Mouse (Mus musculus) liver, embryonic 11.5 days (tissue): ENCODE data around the gene Parn. TPM values are rescaled to one million over a fixed set of nuclear protein-coding genes. Genes with fewer than 3 reads are reported as not detected.

Experiments used
- ATAC-seq: fragments of 200-750 bp; cut with Nextera tagmentation; replicated peaks from 2 replicates; pipeline ENCODE4 v1.8.0; 2017; ENCODE audit warnings: moderate number of reproducible peaks, mild to moderate bottlenecking, moderate TSS enrichment, moderate library complexity; ENCODE audit not compliant: low FRiP score
- DNase-seq: peaks from one replicate; pipeline ENCODE4 v3.0.0-alpha.2; 2017; ENCODE audit warnings: low spot score
- H3K27ac ChIP-seq: fragments of 300-500 bp; sonication (generic); 2 replicates; pipeline ENCODE4 v1.5.1; 2014; ENCODE audit warnings: mild to moderate bottlenecking, low read depth, low read length, control low read depth
- H3K27me3 ChIP-seq: fragments of 300-500 bp; sonication (generic); replicated peaks from 2 replicates; pipeline ENCODE4 v1.6.1; 2014; ENCODE audit warnings: low read length, mixed read lengths; ENCODE audit not compliant: control insufficient read depth, insufficient read depth
- H3K36me3 ChIP-seq: fragments of 300-500 bp; sonication (generic); 2 replicates; pipeline ENCODE4 v1.6.1; 2014; ENCODE audit warnings: mild to moderate bottlenecking, low read length, moderate library complexity, mixed read lengths; ENCODE audit not compliant: control insufficient read depth, insufficient read depth
- H3K4me1 ChIP-seq: fragments of 300-500 bp; sonication (generic); replicated peaks from 2 replicates; pipeline ENCODE4 v1.6.1; 2014; ENCODE audit warnings: low read length, mixed read lengths; ENCODE audit not compliant: control insufficient read depth, insufficient read depth
- H3K4me2 ChIP-seq: fragments of 300-500 bp; sonication (generic); 2 replicates; pipeline ENCODE4 v1.6.1; 2014; ENCODE audit warnings: mild to moderate bottlenecking, control low read depth, moderate library complexity
- H3K4me3 ChIP-seq: fragments of 300-500 bp; sonication (generic); 2 replicates; pipeline ENCODE4 v1.5.1; 2014; ENCODE audit warnings: low read depth, low read length, control low read depth
- H3K9ac ChIP-seq: fragments of 300-500 bp; sonication (generic); 2 replicates; pipeline ENCODE4 v1.6.1; 2014; ENCODE audit warnings: low read depth, low read length, control low read depth
- H3K9me3 ChIP-seq: fragments of 300-500 bp; sonication (generic); 2 replicates; pipeline ENCODE4 v1.6.1; 2016; ENCODE audit warnings: low read length, inconsistent platforms, mixed read lengths; ENCODE audit not compliant: control insufficient read depth
- WGBS: fragments of 180-500 bp; shearing (Covaris S2); extraction: QIAGEN DNeasy Blood & Tissue Kit; methylation state at CpG from one replicate; pipeline ENCODE4 v1.1.7; 2014; 5-methylcytosine and 5-hydroxymethylcytosine counted together
- polyA plus RNA-seq: library from polyadenylated mRNA; unstranded; fragments of >200 nt; fragmentation: Nextera tagmentation; extraction: Ambion mirVana; gene quantifications from 2 replicates; pipeline ENCODE4 v1.2.1, GENCODE M21; 2014

The Parn gene
- polyA plus RNA-seq, 1 experiment from 2014 or later = 43.9 TPM

GRCm38 (mm10) chr16:13612571-13612970 is 55.4 kb downstream of the Parn start:
- ATAC-seq = no peak
- Histone ChIP-seq H3K27ac (no peak overlapping the region), H3K36me3 (no peaks in the 10 kb centered on the region), H3K4me1 (no peaks in the 10 kb centered on the region), H3K4me2 (no peak overlapping the region), H3K9ac (no peak overlapping the region), H3K9me3 (no peaks in the 10 kb centered on the region), H3K27me3 (no peaks in the 10 kb centered on the region), H3K4me3 (no peak overlapping the region)
- 85% methylated on average over 5 of the region's 5 CpGs for WGBS
- no peak for DNase-seq

GRCm38 (mm10) chr16:13612058-13612457 is 55.9 kb downstream of the Parn start:
- Histone ChIP-seq H3K36me3 (no peaks in the 10 kb centered on the region), H3K4me1 (no peaks in the 10 kb centered on the region), H3K4me2 (no peak overlapping the region), H3K27me3 (no peaks in the 10 kb centered on the region), H3K9me3 (no peaks in the 10 kb centered on the region), H3K4me3 (no peak overlapping the region), H3K27ac (no peak overlapping the region), H3K9ac (no peak overlapping the region)
- ATAC-seq (no peak), DNase-seq (no peak)
- WGBS = 78% methylated on average over 6 of the region's 6 CpGs

- H3K27ac ChIP-seq = no peak overlapping the region
- no peak overlapping the region for H3K9ac ChIP-seq
- DNase-seq = no peak
- H3K4me3 ChIP-seq = no peak overlapping the region
- H3K4me2 ChIP-seq = no peak overlapping the region
- H3K4me1 ChIP-seq = no peaks in the 10 kb centered on the region
- no peak for ATAC-seq
- no peaks in the 10 kb centered on the region for H3K9me3 ChIP-seq
- H3K36me3 ChIP-seq = no peaks in the 10 kb centered on the region
- H3K27me3 ChIP-seq = no peaks in the 10 kb centered on the region
These were observed 56.6 kb downstream of the Parn start for GRCm38 (mm10) chr16:13611399-13611798.

DNA sequence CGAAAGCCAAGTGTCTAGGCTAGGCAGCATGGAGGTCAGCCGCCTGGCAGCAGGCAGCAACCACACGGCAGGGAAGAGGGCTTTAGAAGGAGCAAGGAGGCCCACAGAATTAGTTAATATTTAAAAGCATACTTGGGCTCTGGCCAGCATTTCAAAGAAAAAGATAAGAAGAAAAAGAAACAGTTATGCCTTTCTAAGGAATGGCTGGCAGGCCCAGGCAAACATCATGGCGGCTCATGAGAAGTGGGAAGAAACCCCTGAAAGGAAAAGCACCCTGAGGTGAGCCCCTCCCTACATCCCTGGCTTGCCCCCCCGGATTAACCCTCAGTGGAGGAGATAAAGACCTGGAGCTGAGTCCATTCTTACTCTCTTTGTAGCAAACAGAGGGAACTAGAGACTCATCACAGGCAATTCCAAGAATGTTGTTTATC is 57.0 kb downstream of the Parn start:
- DNase-seq = no peak
- no peaks in the 10 kb centered on the region for H3K4me1 ChIP-seq
- H3K9ac ChIP-seq = no peak overlapping the region
- WGBS = 66% methylated on average over 5 of the region's 5 CpGs
- H3K27me3 ChIP-seq = no peaks in the 10 kb centered on the region
- H3K4me2 ChIP-seq = no peak overlapping the region
- ATAC-seq = no peak
- H3K27ac ChIP-seq = no peak overlapping the region
- no peak overlapping the region for H3K4me3 ChIP-seq
- no peaks in the 10 kb centered on the region for H3K9me3 ChIP-seq
- H3K36me3 ChIP-seq = no peaks in the 10 kb centered on the region

DNA sequence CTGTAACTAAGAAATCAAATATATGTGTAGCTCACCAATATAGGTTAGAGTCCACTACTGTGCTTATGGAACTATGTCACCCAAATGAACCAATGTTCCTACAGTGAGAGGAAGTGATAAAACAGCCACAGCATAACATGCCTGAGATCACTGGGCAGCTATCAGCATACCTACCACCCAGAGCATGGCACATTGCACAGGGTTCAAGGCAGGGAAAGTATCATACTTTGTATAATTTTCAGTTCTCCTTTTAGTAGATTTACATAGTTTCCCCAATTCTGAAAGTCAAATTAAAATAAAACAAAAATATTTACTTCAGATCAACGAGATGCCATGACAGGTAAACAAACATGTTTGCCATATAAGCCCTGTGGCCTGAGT is 59.3 kb downstream of the Parn start:
- no peak overlapping the region for H3K4me2 ChIP-seq
- no peaks in the 10 kb centered on the region for H3K27me3 ChIP-seq
- WGBS = 86% methylated on average over 1 of the region's 1 CpGs
- no peak overlapping the region for H3K4me3 ChIP-seq
- H3K4me1 ChIP-seq = no peaks in the 10 kb centered on the region
- DNase-seq (no peak), ATAC-seq (no peak)
- H3K36me3 ChIP-seq = peaks cover 2% of the 10 kb centered on the region; the same call in 1 of the 2 replicates
- no peaks in the 10 kb centered on the region for H3K9me3 ChIP-seq
- no peak overlapping the region for H3K9ac ChIP-seq
- H3K27ac ChIP-seq = no peak overlapping the region

DNA sequence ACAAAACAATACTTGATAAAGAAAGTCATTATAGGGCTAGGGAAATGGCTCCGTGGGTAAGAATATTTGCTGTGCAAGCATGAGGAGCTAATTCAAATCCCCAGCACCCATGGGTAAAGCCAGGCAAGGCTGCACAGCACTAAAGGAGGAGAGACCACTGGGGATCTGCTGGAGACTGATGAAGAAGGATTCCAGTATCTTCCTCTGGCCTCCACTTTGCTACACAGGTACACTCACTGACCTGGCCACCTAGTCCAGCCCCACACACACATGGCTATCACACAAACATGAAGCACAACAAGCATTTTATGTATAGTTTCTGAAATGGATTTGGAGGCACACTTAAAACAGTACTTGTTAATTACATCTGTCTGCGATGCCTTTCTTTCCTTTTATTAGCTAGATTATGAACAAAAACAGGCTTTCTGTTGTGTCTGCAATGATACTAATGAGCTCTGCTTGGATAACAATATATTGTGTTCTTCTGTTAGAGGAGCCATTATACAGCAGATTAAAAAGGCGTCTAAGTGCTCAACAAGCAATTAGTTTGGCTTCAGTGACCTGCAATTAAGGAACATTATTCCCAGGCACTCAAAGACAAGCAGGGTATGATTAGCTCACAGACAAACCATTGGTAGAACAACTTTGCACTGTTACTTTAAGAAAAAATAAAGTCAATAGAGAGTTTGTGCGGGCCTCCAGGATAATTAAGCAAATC is 59.8 kb downstream of the Parn start:
- no peaks in the 10 kb centered on the region for H3K9me3 ChIP-seq
- H3K4me3 ChIP-seq = no peak overlapping the region
- peaks cover 3% of the 10 kb centered on the region; the same call in 1 of the 2 replicates for H3K36me3 ChIP-seq
- WGBS = 91% methylated on average over 4 of the region's 4 CpGs
- ATAC-seq = no peak
- H3K27me3 ChIP-seq = no peaks in the 10 kb centered on the region
- no peak overlapping the region for H3K9ac ChIP-seq
- H3K4me2 ChIP-seq = no peak overlapping the region
- no peak for DNase-seq
- no peaks in the 10 kb centered on the region for H3K4me1 ChIP-seq
- no peak overlapping the region for H3K27ac ChIP-seq

GRCm38 (mm10) chr16:13602779-13603178 is 65.2 kb downstream of the Parn start:
- Histone ChIP-seq H3K9me3 (no peaks in the 10 kb centered on the region; the same call in 1 of the 2 replicates), H3K4me2 (no peak overlapping the region), H3K27ac (no peak overlapping the region), H3K4me1 (no peaks in the 10 kb centered on the region), H3K36me3 (peaks cover 14% of the 10 kb centered on the region), H3K9ac (no peak overlapping the region), H3K4me3 (no peak overlapping the region), H3K27me3 (no peaks in the 10 kb centered on the region)
- DNase-seq (no peak), ATAC-seq (no peak)
- WGBS = 73% methylated on average over 1 of the region's 1 CpGs

- no peak overlapping the region for H3K27ac ChIP-seq
- no peak for DNase-seq
These were observed 78.9 kb downstream of the Parn start for GRCm38 (mm10) chr16:13589049-13589408.

More at GRCm38 (mm10) chr16:13589049-13589408, 78.9 kb downstream of the Parn start:
- Histone ChIP-seq H3K4me2 (no peak overlapping the region), H3K4me1 (no peaks in the 10 kb centered on the region), H3K9me3 (no peaks in the 10 kb centered on the region), H3K4me3 (no peak overlapping the region), H3K27me3 (no peaks in the 10 kb centered on the region), H3K9ac (no peak overlapping the region), H3K36me3 (peaks cover 2% of the 10 kb centered on the region; the same call in 1 of the 2 replicates)
- 76% methylated on average over 2 of the region's 2 CpGs for WGBS
- ATAC-seq = no peak
